Mouse (Mus musculus) right cerebral cortex, adult 2 months (tissue): ENCODE measurements around the gene Ccdc142.
A peak's percentile ranks its signal among the peaks of the same experiment; 100 is the strongest.

ENCODE experiments used
- DNase-seq, 2 experiments: peaks; one replicate each; pipeline ENCODE4 v3.0.0; 2021 to 2022; ENCODE audit warnings: low spot score in 2 of 2

Ccdc142 gene

DNA sequence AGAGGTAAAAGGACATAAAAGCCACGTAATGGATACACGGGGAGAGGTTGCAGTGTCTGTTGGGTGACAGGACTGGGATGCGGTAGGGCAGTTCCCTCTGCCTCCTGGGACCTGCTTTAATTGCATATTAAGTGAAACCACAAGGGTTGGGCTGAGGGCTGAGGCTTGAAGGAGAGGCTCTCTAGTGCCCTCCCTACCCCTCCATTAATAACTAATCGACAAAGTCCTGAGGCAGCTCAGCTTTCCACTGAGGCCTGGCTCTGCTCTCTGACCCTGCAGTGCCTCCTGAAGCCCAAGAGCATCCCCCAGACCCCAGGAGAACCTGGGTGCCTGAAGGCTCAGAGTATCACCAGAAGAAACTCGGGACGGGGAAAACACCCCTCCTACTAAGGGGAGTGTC, 16.9 kb upstream of the Ccdc142 start:
- no peak for DNase-seq

DNA sequence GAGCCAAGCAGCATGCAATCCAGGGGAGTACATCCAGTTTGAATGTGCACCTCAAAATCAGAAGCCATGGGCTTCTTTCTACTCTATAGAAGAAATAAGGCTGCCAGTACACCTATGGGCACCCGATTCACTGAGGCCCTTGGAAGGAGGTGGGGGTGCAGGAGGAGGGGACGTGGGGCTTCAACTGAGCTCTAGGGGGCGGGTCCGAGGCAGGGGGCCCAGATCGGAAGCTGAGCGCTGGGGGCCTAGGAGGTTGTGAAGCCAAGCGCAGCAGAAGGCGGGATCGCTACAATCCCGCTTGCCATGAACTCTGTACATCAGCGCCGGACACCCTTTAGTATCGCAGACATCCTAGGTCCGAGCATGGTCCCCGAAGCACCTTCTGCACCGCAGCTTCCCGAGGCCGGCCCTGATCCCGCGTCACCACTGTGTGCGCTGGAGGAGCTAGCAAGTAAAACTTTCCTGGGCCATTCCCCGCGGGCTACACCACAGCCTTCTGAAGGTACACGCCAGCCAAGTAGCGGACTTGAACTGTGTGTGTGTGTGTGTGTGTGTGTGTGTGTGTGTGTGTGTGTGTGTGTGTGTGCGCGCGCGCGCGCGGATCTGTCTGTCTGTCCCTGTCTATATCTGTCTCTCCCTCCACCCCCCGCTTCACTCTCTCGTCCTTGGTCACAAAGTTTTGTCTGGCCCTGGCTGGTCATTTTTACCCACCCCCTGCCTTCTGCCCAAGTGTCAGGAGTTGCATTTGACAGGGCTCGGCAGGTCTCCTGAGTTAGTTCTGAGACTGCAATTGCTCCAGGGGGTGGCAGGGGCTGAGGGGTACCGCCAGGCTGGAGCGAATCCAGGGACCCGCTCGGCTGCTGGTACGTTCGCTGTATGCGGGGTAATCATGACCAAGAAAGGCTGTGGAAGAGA, 15.0 kb upstream of the Ccdc142 start, which contains the start of gene Lbx2:
Gene Lbx2, plus strand, starts transcription at position 247 of the 915 bp plus-strand sequence.
- no peak for DNase-seq

DNA sequence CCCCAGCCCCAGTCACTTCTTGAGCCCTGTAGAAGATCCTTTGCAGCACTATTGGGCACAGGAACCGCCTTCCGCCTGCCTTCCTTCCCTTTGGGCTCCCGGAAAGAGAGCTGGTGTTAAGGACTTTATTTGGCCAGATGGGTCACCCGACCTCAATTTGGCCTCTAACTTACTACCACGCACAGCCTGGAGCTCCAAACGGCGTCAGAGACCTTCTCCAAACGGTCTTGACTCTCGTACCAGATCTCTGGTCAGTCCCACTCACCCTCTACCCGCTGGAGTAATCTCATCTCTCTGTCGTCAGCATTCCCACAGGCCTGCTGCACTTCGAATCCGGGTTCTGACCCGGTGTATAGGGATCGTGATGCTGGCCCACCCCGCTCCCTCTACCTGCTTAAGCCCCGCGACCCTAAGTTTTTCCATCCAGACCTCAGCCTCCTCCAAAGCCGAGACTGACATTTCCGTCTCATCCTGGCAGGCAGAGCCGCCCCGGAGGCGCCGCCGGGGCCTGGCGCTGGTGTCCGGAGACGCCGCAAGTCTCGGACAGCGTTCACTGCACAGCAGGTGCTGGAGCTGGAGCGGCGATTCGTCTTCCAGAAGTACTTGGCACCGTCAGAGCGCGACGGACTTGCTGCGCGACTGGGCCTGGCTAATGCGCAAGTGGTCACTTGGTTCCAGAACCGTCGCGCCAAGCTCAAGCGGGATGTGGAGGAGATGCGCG, 14.0 kb upstream of the Ccdc142 start:
- no peak for DNase-seq

DNA sequence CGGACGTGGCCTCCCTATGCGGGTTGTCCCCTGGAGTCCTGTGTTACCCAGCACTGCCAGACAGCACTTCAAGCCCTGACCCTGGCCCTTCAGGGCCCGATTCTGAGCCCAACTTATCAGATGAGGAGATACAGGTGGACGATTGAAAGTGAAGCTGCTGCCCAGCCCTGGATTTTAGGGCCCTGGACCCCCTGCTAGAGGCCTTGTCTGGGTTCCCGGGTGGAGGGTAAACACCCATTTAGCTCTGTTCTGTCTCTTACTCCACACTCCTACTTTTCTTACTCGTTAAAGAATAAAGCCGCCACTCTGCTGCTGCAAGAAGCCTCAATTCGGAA, 13.5 kb upstream of the Ccdc142 start:
- DNase-seq = no peak

DNA sequence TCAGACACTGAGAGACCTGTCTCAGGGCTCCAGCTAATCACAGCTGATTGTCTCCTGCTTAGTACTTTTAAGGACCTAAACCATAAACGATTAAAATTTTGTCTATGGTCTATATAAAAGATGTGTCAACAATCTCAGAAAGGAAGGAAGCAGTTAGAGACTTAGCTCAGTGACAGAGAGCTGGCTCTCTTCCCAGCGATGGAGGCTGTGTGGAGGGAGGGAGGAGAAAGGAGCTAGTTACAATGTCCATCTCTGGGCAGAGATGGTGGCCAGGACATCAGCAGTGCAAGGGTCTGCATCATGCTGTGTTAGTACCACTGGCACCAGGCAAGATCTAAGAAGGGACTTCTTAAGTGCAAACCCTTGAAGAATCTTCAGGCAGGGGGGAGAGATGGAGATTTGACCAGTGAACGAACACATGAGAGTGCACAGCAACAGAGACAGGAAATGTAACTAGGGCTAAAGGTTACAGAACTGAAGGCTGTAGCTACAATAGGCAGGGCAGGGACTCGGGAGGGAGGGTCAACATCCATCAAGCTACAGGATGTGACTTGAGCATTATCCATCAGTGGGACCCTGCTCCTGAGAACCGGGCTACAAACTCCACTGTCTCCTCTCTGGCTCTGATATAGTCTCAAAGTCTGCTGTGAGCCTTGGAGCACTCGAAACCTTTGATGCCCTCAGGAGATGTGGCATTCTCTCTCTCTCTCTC, 8.8 kb upstream of the Ccdc142 start:
- DNase-seq = no peak

DNA sequence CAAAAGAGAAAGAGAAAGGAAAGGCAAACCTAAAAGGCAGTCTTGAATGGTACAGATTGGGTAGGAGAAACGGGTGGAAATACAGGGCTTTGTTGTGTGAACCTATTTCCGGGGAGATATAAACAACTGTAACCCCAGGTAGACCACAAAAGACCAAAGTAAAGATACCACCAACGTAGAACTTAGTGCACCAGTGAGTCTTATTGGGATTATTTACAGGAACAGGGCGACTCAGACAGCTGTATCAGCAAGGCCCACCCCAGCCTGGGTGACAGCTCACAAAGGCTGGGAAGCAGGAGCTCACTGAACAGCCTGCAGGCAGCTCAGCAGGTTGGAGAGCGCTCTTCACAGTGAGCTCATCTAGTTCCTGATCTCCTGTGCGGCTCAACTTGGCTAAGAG, 5.4 kb upstream of the Ccdc142 start:
- DNase-seq = no peak

DNA sequence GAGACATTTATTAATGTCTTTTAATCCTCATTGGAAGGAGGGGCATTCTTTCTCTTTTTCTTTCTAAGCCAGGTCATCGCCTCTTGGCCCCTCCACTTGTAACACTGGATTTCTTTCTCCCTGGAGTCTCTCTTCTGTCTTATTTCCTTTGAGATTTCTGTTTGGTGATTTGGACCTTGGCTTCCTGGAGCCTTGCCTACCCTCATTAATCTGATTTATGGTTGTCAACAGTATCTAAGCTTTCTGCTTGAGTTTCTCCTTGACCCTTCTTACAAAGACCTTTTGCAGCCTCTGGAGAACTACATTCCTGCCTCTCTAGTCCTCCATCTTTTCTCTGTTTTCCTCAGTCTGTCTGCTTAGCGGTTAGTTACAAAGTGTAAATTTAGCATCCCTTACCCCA, 3.0 kb upstream of the Ccdc142 start:
- DNase-seq = no peak

DNA sequence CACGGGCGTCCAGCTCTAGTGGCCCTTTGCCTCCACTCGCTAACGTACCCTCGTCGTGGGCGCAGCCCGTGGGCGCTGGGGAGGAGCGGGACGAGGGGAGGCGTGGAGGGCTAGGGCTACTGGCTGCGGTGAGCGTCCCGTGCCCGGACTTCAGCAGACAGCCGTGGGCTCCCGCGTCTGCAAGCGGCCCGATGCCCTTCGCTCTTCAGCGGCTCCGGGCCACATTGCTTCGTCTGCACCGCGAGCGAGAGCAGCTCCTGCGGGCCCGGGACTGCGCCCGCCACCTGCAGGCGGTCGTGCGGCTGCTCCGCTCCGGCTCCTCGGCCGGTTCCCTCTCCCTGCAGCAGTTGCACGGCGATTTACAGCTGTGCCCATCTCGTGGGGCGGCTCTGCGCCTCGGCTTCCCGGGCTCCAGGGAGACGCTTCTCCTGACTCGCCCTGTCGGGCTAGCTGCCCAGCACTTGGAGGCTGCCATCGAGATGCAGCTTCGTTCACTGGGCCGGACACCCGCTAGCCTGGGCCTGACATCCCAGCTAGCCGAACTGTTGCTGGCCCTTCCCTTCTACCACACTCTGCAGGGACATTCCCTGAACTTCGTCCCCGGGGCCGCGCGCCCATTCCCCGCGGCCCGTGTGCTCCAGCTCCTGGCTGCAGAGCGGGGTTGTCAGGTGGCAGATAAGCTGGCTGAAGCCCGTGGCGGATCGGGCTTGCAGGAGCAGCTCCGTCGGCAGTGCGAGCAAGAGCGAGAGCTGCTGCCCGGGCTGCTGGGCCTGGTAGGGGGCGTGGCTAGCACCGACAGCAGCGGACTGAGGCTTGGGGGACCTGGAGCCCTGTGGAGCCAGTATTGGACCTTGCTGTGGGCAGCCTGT, 521 bp downstream of the Ccdc142 start:
- DNase-seq = peak in 1 of 2 experiments; percentile 57

DNA sequence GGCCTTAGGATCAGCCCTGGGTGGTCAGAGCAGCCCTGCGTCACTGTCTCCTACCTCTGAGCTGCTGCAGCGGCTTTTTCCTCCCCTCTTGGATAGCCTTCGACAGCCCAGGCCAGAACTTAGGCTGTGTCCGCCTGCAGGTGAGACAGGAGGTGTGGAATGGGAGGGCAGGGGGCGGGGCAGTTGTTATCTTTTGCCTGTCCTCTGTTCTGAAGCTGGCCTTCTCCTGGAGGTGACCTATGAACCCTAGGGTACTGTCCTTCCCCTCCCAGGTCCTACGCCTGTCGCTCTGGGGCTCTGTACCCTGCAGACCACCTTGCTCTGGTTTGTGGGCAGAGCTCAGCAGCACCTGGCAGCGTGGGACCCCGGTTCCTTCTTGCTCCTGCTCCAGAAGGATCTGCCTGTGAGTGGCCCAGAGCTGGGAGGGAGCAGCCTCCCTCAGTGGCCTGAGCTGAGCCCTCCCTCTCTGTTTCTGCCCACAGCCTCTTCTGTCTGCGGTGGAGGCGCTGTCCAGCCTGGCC, 1.8 kb downstream of the Ccdc142 start:
- DNase-seq = no peak

DNA sequence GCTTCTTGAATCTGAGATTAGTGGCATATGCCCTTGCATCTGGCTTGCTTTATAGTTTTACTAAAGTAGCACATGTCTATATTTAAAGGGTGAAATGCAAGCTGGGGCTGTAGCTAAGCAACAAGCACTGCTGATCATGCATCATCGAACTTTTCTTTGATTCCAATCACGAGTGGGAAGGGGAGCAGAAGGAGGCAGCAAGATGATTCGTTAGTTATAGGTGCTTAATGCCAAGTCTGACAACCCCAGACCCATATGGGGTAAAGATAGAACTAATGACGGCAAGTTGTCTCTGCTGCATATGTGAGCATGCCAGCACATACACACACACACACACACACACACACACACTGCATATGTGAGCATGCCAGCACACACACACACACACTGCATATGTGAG, 2.8 kb downstream of the Ccdc142 start:
- DNase-seq = no peak

DNA sequence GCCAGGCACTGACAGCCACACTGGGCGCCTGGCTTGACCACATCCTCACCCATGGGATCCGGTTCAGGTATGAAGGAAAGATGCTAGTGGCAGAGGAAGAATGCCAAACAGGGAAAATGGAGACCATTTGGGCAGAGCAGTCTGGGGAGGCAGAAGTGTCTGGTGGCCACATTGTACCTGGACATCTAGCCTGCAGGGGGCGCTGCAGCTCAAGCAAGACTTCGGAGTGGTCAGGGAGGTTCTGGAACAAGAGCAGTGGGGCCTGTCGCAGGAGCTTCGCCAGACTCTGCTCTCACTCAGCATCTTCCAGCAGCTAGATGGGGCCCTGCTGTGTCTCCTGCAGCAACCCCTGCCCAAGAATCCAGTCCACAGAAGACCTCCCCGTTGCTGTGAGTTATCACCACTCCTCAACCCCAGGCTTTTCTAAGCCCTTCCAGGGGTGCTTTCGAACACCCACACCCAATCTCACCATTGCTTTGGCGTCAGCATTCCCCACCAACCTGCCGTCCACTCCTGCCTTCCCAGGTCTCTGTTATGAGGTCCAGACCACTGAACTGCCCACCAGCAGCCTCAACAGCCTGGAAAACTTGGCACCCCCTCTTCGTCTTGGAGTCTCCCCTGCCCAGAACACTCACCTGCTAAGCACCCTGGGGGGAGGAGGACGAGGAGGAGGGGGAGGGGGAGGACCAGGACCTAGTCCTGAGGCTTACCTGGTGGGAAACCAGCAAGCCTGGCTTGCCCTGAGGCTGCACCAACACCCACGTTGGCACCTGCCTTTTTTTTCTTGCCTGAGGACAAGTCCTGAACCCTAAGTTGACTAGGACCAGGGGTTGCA, 6.4 kb downstream of the Ccdc142 start:
- peak in 1 of 2 experiments; percentile 73 for DNase-seq

DNA sequence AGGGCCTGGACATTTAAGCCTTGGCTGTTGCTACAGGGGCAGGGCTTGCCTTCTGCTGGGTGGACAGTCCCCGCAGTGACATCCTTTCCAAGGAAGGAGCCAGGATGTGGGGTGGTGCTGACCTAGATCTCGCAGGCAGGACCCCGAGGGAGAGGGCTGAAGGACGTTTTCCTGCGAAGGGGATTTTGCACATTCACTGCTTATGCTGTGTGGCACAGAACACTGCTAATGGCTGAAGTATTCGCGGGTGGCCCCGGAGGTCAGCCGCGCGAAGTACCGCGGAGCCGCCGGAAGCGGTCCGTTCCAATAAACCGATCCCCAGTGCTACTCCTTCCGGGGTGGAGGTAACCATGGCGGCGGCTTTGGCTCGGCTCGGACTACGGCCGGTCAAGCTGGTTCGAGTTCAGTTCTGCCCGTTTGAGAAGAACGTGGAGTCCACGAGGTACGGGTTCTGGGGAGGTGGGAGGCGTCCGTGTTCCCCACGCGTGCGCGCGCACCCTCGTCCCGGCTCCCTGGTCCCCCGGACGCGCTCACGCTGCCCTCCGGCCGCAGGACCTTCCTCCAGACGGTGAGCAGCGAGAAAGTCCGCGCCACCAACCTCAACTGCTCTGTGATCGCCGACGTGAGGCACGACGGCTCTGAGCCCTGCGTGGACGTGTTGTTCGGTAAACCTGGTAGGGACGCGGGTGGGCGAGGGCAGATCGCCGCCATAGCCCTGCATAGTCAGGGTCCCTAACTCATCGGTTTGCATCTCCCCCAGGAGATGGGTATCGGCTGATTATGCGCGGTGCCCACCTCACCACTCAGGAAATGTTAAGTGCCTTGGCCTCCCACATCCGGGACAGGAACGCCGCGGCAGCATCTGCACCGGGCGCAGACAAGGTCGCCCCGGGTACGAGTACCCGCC, 7.6 kb downstream of the Ccdc142 start, which contains the start of gene Mrpl53:
Gene Mrpl53, plus strand, starts transcription at position 279 of the 907 bp plus-strand sequence.
- DNase-seq = peak; percentile 81 to 83

DNA sequence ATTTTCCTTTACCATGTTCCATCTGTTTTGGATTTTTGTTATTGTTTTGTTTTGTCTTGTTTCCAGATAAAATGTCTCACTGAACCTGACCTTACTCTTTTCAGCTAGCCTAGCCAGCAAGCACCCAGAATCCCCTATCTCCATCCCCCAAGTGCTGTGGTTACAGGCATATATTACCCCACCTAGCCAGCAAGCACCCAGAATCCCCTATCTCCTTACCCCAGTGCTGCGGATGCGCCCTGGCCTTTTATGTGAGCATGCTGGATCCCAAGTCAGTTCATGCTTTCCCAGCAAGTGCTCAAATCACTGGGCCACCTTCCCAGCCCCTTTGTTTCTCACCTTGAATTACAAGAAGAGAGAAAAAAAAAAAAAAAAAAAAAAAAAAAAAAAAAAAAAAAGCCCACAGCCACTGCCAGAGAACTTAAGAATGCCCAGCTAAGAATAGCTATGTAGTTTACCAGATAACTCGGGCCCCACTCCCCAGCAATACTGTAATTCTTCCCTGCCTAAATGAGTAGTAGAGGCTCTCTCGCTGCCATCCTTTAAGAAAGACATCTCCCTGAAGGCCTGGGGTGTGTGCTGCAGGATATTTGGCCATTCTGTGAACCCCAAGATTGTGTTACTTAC, 10.2 kb downstream of the Ccdc142 start:
- DNase-seq = no peak

DNA sequence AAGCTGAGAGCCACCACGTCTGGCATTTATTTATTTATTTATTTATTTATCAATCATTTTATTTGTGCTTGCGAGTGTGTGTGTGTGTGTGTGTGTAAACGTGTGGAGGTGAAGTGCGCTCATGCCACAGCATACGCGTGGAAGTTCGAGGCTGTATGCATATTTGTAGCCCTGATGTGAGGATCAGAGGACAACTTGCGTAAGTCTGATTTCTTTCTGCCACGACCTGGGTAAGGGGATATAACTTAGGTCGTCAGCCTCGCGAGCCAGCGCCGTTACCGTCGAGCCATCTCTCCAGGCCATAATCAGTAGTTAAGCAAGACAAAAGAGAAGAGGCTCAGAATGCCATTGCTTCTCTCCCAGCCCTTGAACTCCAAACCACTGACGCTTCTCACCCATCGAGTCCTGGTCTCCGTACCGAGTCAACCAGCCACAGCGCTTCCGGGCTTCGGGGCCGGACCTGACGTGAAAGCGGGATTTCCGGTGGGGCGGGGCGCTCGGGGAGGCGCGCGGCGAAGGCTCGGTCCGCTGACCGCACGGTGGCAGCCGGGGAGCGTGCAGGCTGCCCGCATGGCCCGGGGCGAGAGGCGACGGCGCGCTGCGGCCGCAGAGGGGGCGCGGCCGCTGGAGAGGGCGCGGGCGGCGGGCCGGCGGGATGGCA, 13.7 kb downstream of the Ccdc142 start, which contains the start of gene Mogs:
Gene Mogs, plus strand, starts transcription at position 486 of the 661 bp plus-strand sequence.
- peak; percentile 92 to 93 for DNase-seq

DNA sequence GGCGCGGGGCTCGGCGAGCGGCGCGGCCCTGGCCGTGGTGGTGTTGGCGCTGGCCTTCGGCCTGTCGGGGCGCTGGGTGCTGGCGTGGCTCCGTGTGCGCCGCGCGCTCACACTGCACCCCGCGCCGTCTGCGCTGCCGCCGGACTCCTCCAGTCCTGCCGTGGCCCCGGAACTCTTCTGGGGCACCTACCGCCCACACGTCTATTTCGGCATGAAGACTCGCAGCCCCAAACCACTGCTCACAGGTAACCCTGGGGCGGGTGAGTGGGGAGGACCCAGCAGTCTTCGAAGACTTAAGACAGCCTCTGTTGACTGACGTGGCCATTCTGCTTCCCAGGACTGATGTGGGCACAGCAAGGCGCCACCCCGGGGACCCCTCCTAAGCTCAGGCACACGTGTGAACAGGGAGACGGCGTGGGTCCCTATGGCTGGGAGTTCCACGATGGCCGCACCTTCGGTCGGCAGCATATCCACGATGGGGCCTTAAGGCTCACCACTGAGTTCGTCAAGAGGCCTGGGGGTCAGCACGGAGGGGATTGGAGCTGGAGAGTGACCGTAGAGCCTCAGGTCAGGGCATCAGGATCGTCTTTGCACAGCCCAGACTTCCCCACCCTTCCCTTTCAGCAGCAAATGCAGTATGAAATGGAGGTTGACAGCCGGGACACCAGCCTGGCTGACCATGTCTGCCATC, 14.4 kb downstream of the Ccdc142 start:
- DNase-seq = no peak

DNA sequence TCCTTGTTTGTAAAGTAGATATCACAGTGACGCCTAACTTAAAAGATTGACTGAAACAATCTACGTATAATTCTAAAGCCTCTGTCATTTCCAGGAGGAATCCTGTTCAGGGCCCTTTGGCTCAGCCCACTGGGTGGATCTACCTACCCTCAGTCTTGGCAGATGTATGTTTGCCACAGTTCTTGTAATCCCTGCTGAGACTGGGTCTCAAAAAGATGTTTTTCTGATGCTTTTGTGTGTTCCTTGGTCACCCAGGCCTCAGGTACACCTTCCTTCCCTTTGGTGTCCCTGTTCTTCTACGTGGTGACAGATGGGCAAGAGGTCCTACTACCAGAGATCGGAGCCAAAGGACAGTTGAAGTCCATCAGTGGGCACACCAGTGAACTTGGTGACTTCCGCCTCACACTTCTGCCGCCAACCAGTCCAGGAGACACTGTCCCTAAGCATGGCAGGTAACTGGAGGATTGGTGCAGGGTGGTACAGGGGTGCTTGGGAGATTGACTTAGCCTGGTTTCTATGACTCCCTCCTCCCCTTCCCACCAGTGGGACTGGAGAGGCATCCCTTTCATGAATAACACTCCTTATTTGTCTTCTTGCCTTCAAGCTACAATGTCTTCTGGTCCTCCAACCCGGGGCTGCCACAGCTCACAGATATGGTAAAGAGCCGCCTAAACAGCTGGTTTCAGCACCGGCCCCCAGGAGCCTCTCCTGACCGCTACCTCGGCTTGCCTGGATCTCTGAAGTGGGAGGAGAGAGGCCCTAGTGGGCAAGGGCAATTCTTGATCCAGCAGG, 15.2 kb downstream of the Ccdc142 start:
- no peak for DNase-seq

DNA sequence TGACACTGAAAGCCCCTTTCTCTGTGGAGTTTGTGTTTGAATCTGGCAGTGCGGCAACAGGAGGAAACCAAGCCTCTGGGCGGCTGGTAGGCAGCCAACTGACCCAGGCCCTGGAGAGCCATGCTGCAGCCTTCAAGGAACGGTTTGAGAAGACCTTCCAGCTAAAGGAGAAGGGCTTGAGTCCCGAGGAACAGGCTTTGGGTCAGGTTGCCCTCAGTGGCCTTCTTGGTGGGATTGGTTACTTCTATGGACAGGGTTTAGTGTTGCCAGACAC, 15.7 kb downstream of the Ccdc142 start:
- no peak for DNase-seq
